Mouse (Mus musculus): ENCODE measurements at regions not wholly inside any gene's neighbourhood (a gene's known extent, or its start where the extent isn't known, plus 50 kb on each side); places are given as distances from the start of the nearest gene placed in this dataset.
A peak's percentile ranks its signal among the peaks of the same experiment; 100 is the strongest.
"Not testable (repeated sequence)": the region's sequence is repeated elsewhere in the genome, so short reads cannot be mapped to it uniquely, and the experiment has no call there.

GRCm38 (mm10) chr14:59052421-59052820 is 90.3 kb downstream of the 1700129C05Rik start:
- Histone ChIP-seq H3K27me3 (ENCODE audit: control insufficient read depth, insufficient read depth, low read length) (no peaks in the 10 kb centered on the region), H3K4me2 (ENCODE audit: low read depth, low read length) (no peak overlapping the region), H3K36me3 (replicated peaks; ENCODE audit: control insufficient read depth, insufficient read depth, low read depth, low read length) (no peaks in the 10 kb centered on the region), H3K9me3 (replicated peaks; ENCODE audit: control insufficient read depth, low read length) (no peaks in the 10 kb centered on the region), H3K4me1 (ENCODE audit: control insufficient read depth, insufficient read depth, low read length) (no peaks in the 10 kb centered on the region), H3K9ac (replicated peaks; ENCODE audit: low read length) (no peak overlapping the region), H3K27ac (replicated peaks; ENCODE audit: low read depth, low read length) (no peak overlapping the region), H3K4me3 (ENCODE audit: low read depth, low read length) (no peak overlapping the region)
- no peak for DNase-seq (ENCODE audit: low spot score)
- ATAC-seq (replicated peaks; ENCODE audit: insufficient number of reproducible peaks, low FRiP score, low TSS enrichment, low read depth), result no peak
- 88% methylated on average over 3 of the region's 3 CpGs for WGBS

GRCm38 (mm10) chr14:59051478-59051879 is 91.2 kb downstream of the 1700129C05Rik start:
- no peak for ATAC-seq (replicated peaks; ENCODE audit: insufficient number of reproducible peaks, low FRiP score, low TSS enrichment, low read depth)
- Histone ChIP-seq H3K4me1 (ENCODE audit: control insufficient read depth, insufficient read depth, low read length) (no peaks in the 10 kb centered on the region), H3K9me3 (replicated peaks; ENCODE audit: control insufficient read depth, low read length) (no peaks in the 10 kb centered on the region), H3K9ac (replicated peaks; ENCODE audit: low read length) (no peak overlapping the region), H3K27me3 (ENCODE audit: control insufficient read depth, insufficient read depth, low read length) (no peaks in the 10 kb centered on the region), H3K4me2 (ENCODE audit: low read depth, low read length) (no peak overlapping the region), H3K36me3 (replicated peaks; ENCODE audit: control insufficient read depth, insufficient read depth, low read depth, low read length) (no peaks in the 10 kb centered on the region), H3K4me3 (ENCODE audit: low read depth, low read length) (no peak overlapping the region), H3K27ac (replicated peaks; ENCODE audit: low read depth, low read length) (no peak overlapping the region)
- DNase-seq (ENCODE audit: low spot score), result no peak
- WGBS, result 15% methylated on average over 6 of the region's 6 CpGs

DNA sequence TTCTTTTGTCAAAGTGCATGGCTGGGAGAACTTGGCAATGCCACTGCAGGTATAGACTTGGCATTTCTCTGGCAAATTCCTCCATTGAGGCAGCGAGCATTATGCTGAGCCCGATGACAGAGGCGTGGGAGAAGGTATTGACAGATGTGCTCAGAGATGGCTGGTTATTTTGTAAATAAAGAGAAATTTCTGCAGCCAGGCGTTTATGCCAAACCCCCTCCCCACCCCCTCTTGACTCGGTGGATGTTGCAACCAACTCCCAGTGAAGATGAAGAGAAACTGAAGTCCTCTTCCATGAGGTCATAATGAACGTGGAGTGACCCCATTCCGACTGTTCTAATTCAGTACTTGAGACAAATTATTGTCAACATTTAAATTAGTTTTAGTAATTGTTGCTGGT is 97.0 kb downstream of the 1700129C05Rik start:
- DNase-seq (ENCODE audit: low spot score), result no peak
- ATAC-seq (replicated peaks; ENCODE audit: insufficient number of reproducible peaks, low FRiP score, low TSS enrichment, low read depth), result no peak
- H3K27ac ChIP-seq (replicated peaks; ENCODE audit: low read depth, low read length), result no peak overlapping the region
- H3K36me3 ChIP-seq (replicated peaks; ENCODE audit: control insufficient read depth, insufficient read depth, low read depth, low read length), result no peaks in the 10 kb centered on the region
- H3K4me1 ChIP-seq (ENCODE audit: control insufficient read depth, insufficient read depth, low read length), result no peaks in the 10 kb centered on the region
- no peak overlapping the region for H3K4me3 ChIP-seq (ENCODE audit: low read depth, low read length)
- no peak overlapping the region for H3K9ac ChIP-seq (replicated peaks; ENCODE audit: low read length)
- no peaks in the 10 kb centered on the region for H3K27me3 ChIP-seq (ENCODE audit: control insufficient read depth, insufficient read depth, low read length)
- no peaks in the 10 kb centered on the region for H3K9me3 ChIP-seq (replicated peaks; ENCODE audit: control insufficient read depth, low read length)
- no peak overlapping the region for H3K4me2 ChIP-seq (ENCODE audit: low read depth, low read length)
- WGBS, result 73% methylated on average over 7 of the region's 7 CpGs

DNA sequence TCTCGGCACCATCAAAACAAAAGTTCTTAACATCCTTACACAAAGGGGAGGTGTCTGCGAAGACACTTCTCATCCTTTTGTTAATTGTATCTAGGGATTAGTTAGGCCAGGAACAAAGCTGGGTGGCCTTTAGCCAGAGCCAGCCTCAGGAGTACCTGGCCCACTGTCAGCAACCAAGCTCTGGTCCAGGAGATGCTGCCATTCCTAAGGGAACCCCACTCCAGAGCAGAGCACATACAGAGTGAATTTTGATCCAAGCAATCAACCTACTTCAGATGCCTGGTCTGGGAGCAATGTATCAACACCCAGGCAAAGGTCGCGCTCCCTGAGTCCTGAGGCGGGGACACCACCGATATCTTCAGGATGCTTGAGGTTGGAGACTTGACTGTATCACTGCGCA is 97.5 kb downstream of the 1700129C05Rik start:
- H3K27me3 ChIP-seq (ENCODE audit: control insufficient read depth, insufficient read depth, low read length), result no peaks in the 10 kb centered on the region
- H3K4me3 ChIP-seq (ENCODE audit: low read depth, low read length), result no peak overlapping the region
- no peak overlapping the region for H3K4me2 ChIP-seq (ENCODE audit: low read depth, low read length)
- H3K9me3 ChIP-seq (replicated peaks; ENCODE audit: control insufficient read depth, low read length), result no peaks in the 10 kb centered on the region
- no peaks in the 10 kb centered on the region for H3K4me1 ChIP-seq (ENCODE audit: control insufficient read depth, insufficient read depth, low read length)
- no peak for ATAC-seq (replicated peaks; ENCODE audit: insufficient number of reproducible peaks, low FRiP score, low TSS enrichment, low read depth)
- 68% methylated on average over 7 of the region's 7 CpGs for WGBS
- no peak overlapping the region for H3K27ac ChIP-seq (replicated peaks; ENCODE audit: low read depth, low read length)
- no peak overlapping the region for H3K9ac ChIP-seq (replicated peaks; ENCODE audit: low read length)
- no peak for DNase-seq (ENCODE audit: low spot score)
- H3K36me3 ChIP-seq (replicated peaks; ENCODE audit: control insufficient read depth, insufficient read depth, low read depth, low read length), result no peaks in the 10 kb centered on the region

DNA sequence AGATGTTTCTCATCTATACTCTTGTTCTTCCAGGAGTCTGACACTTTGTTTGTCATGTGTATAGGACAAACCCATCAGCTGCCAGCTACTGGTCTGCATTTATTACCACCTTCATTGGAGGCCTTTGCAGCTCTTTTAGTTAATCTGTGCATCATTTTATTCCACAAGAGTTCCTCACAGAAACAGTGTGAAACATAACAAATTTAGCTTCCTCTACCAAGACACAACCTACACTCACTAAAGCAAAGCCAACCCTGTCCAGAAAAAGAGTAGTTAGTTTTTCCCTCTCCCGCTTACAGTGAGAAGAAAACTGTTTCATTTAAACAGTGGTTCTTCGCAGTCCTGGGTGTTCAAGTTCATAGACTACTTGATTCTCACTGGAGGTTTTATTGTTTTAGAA is 100.5 kb downstream of the 1700129C05Rik start:
- WGBS, result 96% methylated on average over 2 of the region's 2 CpGs
- Histone ChIP-seq H3K27ac (replicated peaks; ENCODE audit: low read depth, low read length) (no peak overlapping the region), H3K4me3 (ENCODE audit: low read depth, low read length) (no peak overlapping the region), H3K4me2 (ENCODE audit: low read depth, low read length) (no peak overlapping the region), H3K9ac (replicated peaks; ENCODE audit: low read length) (no peak overlapping the region), H3K4me1 (ENCODE audit: control insufficient read depth, insufficient read depth, low read length) (no peaks in the 10 kb centered on the region), H3K9me3 (replicated peaks; ENCODE audit: control insufficient read depth, low read length) (no peaks in the 10 kb centered on the region), H3K27me3 (ENCODE audit: control insufficient read depth, insufficient read depth, low read length) (no peaks in the 10 kb centered on the region), H3K36me3 (replicated peaks; ENCODE audit: control insufficient read depth, insufficient read depth, low read depth, low read length) (no peaks in the 10 kb centered on the region)
- DNase-seq (ENCODE audit: low spot score) (no peak), ATAC-seq (replicated peaks; ENCODE audit: insufficient number of reproducible peaks, low FRiP score, low TSS enrichment, low read depth) (no peak)

DNA sequence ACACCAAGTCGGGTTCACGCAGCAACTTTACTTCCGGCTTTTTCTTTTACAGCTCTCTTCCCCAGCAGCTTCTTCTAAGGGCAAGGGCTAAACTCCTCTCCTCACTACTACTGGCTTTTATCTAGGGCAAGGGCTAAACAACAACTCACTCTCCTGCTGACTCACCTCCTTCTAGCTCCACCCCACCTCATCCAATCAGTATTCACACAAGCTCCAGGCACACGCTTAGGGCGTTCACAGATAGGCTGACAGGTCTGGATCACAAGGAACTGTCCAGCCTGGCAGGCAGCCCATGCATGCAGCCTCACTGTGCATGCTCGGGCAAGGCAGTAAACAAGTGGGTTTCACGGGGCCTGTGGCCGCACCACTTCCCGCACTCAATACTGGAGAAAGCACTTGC is 116.9 kb downstream of the 1700129C05Rik start:
- H3K4me2 ChIP-seq (ENCODE audit: low read depth, low read length); ATAC-seq (replicated peaks; ENCODE audit: insufficient number of reproducible peaks, low FRiP score, low TSS enrichment, low read depth); H3K4me3 ChIP-seq (ENCODE audit: low read depth, low read length); H3K9ac ChIP-seq (replicated peaks; ENCODE audit: low read length); H3K9me3 ChIP-seq (replicated peaks; ENCODE audit: control insufficient read depth, low read length); H3K27ac ChIP-seq (replicated peaks; ENCODE audit: low read depth, low read length); H3K4me1 ChIP-seq (ENCODE audit: control insufficient read depth, insufficient read depth, low read length); H3K36me3 ChIP-seq (replicated peaks; ENCODE audit: control insufficient read depth, insufficient read depth, low read depth, low read length); H3K27me3 ChIP-seq (ENCODE audit: control insufficient read depth, insufficient read depth, low read length): not testable (repeated sequence)
- 56% methylated on average over 9 of the region's 9 CpGs for WGBS
- peak; percentile 12 for DNase-seq (ENCODE audit: low spot score)

GRCm38 (mm10) chr14:59009534-59009933 is 133.2 kb downstream of the 1700129C05Rik start:
- no peak for ATAC-seq (replicated peaks; ENCODE audit: insufficient number of reproducible peaks, low FRiP score, low TSS enrichment, low read depth)
- WGBS, result 83% methylated on average over 3 of the region's 3 CpGs

DNA sequence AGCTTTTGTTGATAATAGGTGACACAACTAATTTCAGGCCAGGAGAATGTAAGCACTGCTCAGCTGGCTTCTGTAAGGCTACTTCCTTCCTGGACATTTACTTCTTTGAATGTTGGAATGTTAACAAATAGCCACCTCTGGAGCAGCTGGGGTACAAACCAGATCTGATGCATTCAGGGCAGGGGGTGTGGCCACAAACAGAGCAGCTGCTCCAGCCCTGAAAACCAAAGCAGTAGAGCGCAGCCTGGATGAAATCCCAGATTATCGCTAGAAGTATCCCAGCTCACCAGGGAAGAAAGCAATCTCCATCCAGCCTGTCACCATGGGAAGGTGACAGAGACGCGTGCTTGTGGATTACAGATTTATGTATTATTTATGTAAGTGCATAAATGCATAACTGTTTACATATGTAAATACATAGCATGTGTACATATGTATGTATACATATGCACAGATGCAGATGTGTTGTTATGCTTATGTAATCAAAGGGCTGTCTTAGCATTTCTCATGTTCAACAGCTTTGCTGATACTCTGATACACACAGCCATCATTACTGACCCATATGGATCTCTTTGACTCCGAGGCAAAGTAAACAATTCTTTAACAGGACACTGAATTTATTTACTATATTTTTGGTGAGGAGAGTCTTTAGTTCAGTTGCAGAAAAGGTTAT is 143.5 kb downstream of the 1700129C05Rik start:
- H3K4me1 ChIP-seq (ENCODE audit: control insufficient read depth, insufficient read depth, low read length), result no peaks in the 10 kb centered on the region
- ATAC-seq (replicated peaks; ENCODE audit: insufficient number of reproducible peaks, low FRiP score, low TSS enrichment, low read depth) (no peak), DNase-seq (ENCODE audit: low spot score) (no peak)
- H3K36me3 ChIP-seq (replicated peaks; ENCODE audit: control insufficient read depth, insufficient read depth, low read depth, low read length), result no peaks in the 10 kb centered on the region
- no peak overlapping the region for H3K4me2 ChIP-seq (ENCODE audit: low read depth, low read length)
- H3K27me3 ChIP-seq (ENCODE audit: control insufficient read depth, insufficient read depth, low read length), result no peaks in the 10 kb centered on the region
- H3K9ac ChIP-seq (replicated peaks; ENCODE audit: low read length), result no peak overlapping the region
- H3K27ac ChIP-seq (replicated peaks; ENCODE audit: low read depth, low read length), result no peak overlapping the region
- no peak overlapping the region for H3K4me3 ChIP-seq (ENCODE audit: low read depth, low read length)
- H3K9me3 ChIP-seq (replicated peaks; ENCODE audit: control insufficient read depth, low read length), result no peaks in the 10 kb centered on the region
- 75% methylated on average over 5 of the region's 5 CpGs for whole genome bisulfite sequencing

More at GRCm38 (mm10) chr14:59009534-59009933, 133.2 kb downstream of the 1700129C05Rik start:
- DNase-seq (ENCODE audit: low spot score), result no peak
- H3K9ac ChIP-seq (replicated peaks; ENCODE audit: low read length), result no peak overlapping the region
- H3K27ac ChIP-seq (replicated peaks; ENCODE audit: low read depth, low read length), result no peak overlapping the region
- H3K36me3 ChIP-seq (replicated peaks; ENCODE audit: control insufficient read depth, insufficient read depth, low read depth, low read length), result no peaks in the 10 kb centered on the region
- no peak overlapping the region for H3K4me3 ChIP-seq (ENCODE audit: low read depth, low read length)
- H3K9me3 ChIP-seq (replicated peaks; ENCODE audit: control insufficient read depth, low read length), result no peaks in the 10 kb centered on the region
- no peaks in the 10 kb centered on the region for H3K4me1 ChIP-seq (ENCODE audit: control insufficient read depth, insufficient read depth, low read length)
- no peaks in the 10 kb centered on the region for H3K27me3 ChIP-seq (ENCODE audit: control insufficient read depth, insufficient read depth, low read length)
- no peak overlapping the region for H3K4me2 ChIP-seq (ENCODE audit: low read depth, low read length)
